Mouse (Mus musculus): Measurements from ENCODE around the gene Il2rb. TPM values are rescaled to one million over a fixed set of nuclear protein-coding genes. Genes with fewer than 3 reads are reported as not detected.

The Il2rb gene
- polyA plus RNA-seq, 1 experiment: not detected

- no peak for TF ChIP-seq GATA1 (IDR thresholded peaks at IDR 0.05; ENCODE audit: low read length)
Observed at GRCm38 (mm10) chr15:78476878-78477277, 18.2 kb downstream of the Il2rb start.

- TF ChIP-seq GATA1 (IDR thresholded peaks at IDR 0.05; ENCODE audit: low read length): no peak
Observed at GRCm38 (mm10) chr15:78475604-78476031, 19.5 kb downstream of the Il2rb start.

- no peak for TF ChIP-seq GATA1 (IDR thresholded peaks at IDR 0.05; ENCODE audit: low read length)
Observed at GRCm38 (mm10) chr15:78473442-78473841, 21.6 kb downstream of the Il2rb start.

- TF ChIP-seq GATA1 (IDR thresholded peaks at IDR 0.05; ENCODE audit: low read length): no peak
Observed at GRCm38 (mm10) chr15:78471902-78472301, 23.2 kb downstream of the Il2rb start.

GRCm38 (mm10) chr15:78470495-78471276 is 24.4 kb downstream of the Il2rb start:
- TF ChIP-seq GATA1 (IDR thresholded peaks at IDR 0.05; ENCODE audit: low read length): no peak

GRCm38 (mm10) chr15:78468379-78468937 is 26.6 kb downstream of the Il2rb start, which contains the start of gene Tmprss6:
Gene Tmprss6 (minus strand): TSS chr15:78468634.
- no peak for TF ChIP-seq GATA1 (IDR thresholded peaks at IDR 0.05; ENCODE audit: low read length)

- TF ChIP-seq GATA1 (IDR thresholded peaks at IDR 0.05; ENCODE audit: low read length): no peak
Observed at GRCm38 (mm10) chr15:78467570-78467969, 27.5 kb downstream of the Il2rb start.

- no peak for TF ChIP-seq GATA1 (IDR thresholded peaks at IDR 0.05; ENCODE audit: low read length)
Observed at GRCm38 (mm10) chr15:78466809-78467208, 28.3 kb downstream of the Il2rb start.

- no peak for TF ChIP-seq GATA1 (IDR thresholded peaks at IDR 0.05; ENCODE audit: low read length)
Observed at GRCm38 (mm10) chr15:78462981-78463380, 32.1 kb downstream of the Il2rb start.

GRCm38 (mm10) chr15:78457193-78457592 is 37.9 kb downstream of the Il2rb start:
- no peak for TF ChIP-seq GATA1 (IDR thresholded peaks at IDR 0.05; ENCODE audit: low read length)

GRCm38 (mm10) chr15:78456051-78456450 is 39.0 kb downstream of the Il2rb start:
- TF ChIP-seq GATA1 (IDR thresholded peaks at IDR 0.05; ENCODE audit: low read length): no peak

GRCm38 (mm10) chr15:78455168-78455567 is 39.9 kb downstream of the Il2rb start:
- no peak for TF ChIP-seq GATA1 (IDR thresholded peaks at IDR 0.05; ENCODE audit: low read length)

- TF ChIP-seq GATA1 (IDR thresholded peaks at IDR 0.05; ENCODE audit: low read length): no peak
Observed at GRCm38 (mm10) chr15:78452929-78453328, 42.1 kb downstream of the Il2rb start.

GRCm38 (mm10) chr15:78451201-78451600 is 43.9 kb downstream of the Il2rb start:
- no peak for TF ChIP-seq GATA1 (IDR thresholded peaks at IDR 0.05; ENCODE audit: low read length)

- no peak for TF ChIP-seq GATA1 (IDR thresholded peaks at IDR 0.05; ENCODE audit: low read length)
Observed at GRCm38 (mm10) chr15:78450419-78450768, 44.7 kb downstream of the Il2rb start.

GRCm38 (mm10) chr15:78449694-78450418 is 45.2 kb downstream of the Il2rb start:
- no peak for TF ChIP-seq GATA1 (IDR thresholded peaks at IDR 0.05; ENCODE audit: low read length)
